In genomic region chr4:132353481-132353885, GRCm38 (mm10) we compare ENCODE assay signal across 8 mouse cellular contexts. TPM values are rescaled to one million over a fixed set of nuclear protein-coding genes. Genes with fewer than 3 reads are reported as not detected.
DNase-seq lines count a peak whose midpoint lies in the region; ATAC-seq lines count a peak whose summit lies in the region.

Gene Rcc1 (minus strand): TSS chr4:132353605.

- H3K9me3 ChIP-seq in hindbrain, embryonic 15.5 days: no peaks in the 10 kb centered on the region

- peak within 1 kb of the TSS; percentile 95 for H3K4me2 ChIP-seq in hindbrain, embryonic 15.5 days

- peaks cover 12% of the 10 kb centered on the region; the same call in 1 of the 2 replicates for H3K36me3 ChIP-seq in hindbrain, embryonic 15.5 days

- peak within 1 kb of the TSS; percentile 89 for H3K9ac ChIP-seq in hindbrain, embryonic 15.5 days

- H3K4me3 ChIP-seq in hindbrain, embryonic 15.5 days: peak within 1 kb of the TSS; percentile 87

- peak; percentile 94 for ATAC-seq in hindbrain, embryonic 15.5 days (ENCODE audit: low FRiP score, low read depth)

- WGBS in hindbrain, embryonic 15.5 days: under 1% methylated on average over 31 of the region's 31 CpGs

- peaks cover 24% of the 10 kb centered on the region for H3K4me1 ChIP-seq in hindbrain, embryonic 15.5 days (replicated peaks)

- peak; percentile 96 for DNase-seq in R1 (ENCODE audit: low read depth, low spot score)
- DNase-seq in cerebellum, postnatal 25 days: peak; percentile 89 to 90
- DNase-seq in frontal cortex, postnatal 25 days (ENCODE audit: low spot score in 2 of 2): peak; percentile 85 to 87
- peak; percentile 86 for DNase-seq in left cerebral cortex, adult 11 months (ENCODE audit: low spot score)
- DNase-seq in lung, postnatal 4 days: peak; percentile 94
- DNase-seq in retina, postnatal 7 days (ENCODE audit: low read depth, low spot score): peak; percentile 78
- DNase-seq in urinary bladder, adult 2 months (ENCODE audit: low spot score): peak; percentile 89

- no peaks in the 10 kb centered on the region for H3K27me3 ChIP-seq in hindbrain, embryonic 15.5 days

- H3K27ac ChIP-seq in hindbrain, embryonic 15.5 days (replicated peaks): peak within 1 kb of the TSS; percentile 95

RNA-seq across cellular contexts. Expression of gene Rcc1, which starts in this region (rescaled TPM):
- 35.4 and 40.3 TPM in 2 replicates for polyA plus RNA-seq in hindbrain, embryonic 15.5 days (2015; fragmentation: Nextera tagmentation; extraction: Ambion mirVana)
- 7.5 and 8.7 TPM in 2 replicates for polyA plus RNA-seq in urinary bladder, adult 2 months (2012; rRNA removed)

Comparison
In these comparisons a context has a peak if more than half of its experiments do, and no peak if none do; other contexts are left out.
1. Peak in every context shown above with its lines: DNase-seq, ATAC-seq, H3K4me3 ChIP-seq and H3K27ac ChIP-seq.